Mouse (Mus musculus): ENCODE measurements around the gene Il13ra1.

Il13ra1 gene

GRCm38 (mm10) chrX:36209554-36209953, 97.6 kb downstream of the Il13ra1 start:
- no peak for DNase-seq

- peak; percentile 19 for DNase-seq
Observed at GRCm38 (mm10) chrX:36211216-36211615, 99.3 kb downstream of the Il13ra1 start.
